Comparison of ENCODE assay signal across 8 mouse cellular contexts in genomic region chr3:31093196-31093595, GRCm38 (mm10). TPM values are rescaled to one million over a fixed set of nuclear protein-coding genes. Genes with fewer than 3 reads are reported as not detected.
DNase-seq lines count a peak whose midpoint lies in the region; ATAC-seq and TF ChIP-seq lines count a peak whose summit lies in the region.

No protein-coding gene starts in this region.

- H3K9ac ChIP-seq in heart, embryonic 16.5 days (ENCODE audit: low read length): peak overlapping the region; percentile 58

- H3K27me3 ChIP-seq in G1E (ENCODE audit: insufficient read depth, low read length): peaks cover 34% of the 10 kb centered on the region
- H3K27me3 ChIP-seq in heart, embryonic 16.5 days (ENCODE audit: control insufficient read depth, insufficient read depth, low read length): no peaks in the 10 kb centered on the region
- no peaks in the 10 kb centered on the region for H3K27me3 ChIP-seq in small intestine, adult 2 months (ENCODE audit: control insufficient read depth, insufficient read depth, low read length)

- H3K4me3 ChIP-seq in G1E (ENCODE audit: low read depth, low read length): peak overlapping the region; percentile 76; the same call in 1 of the 2 replicates
- H3K4me3 ChIP-seq in heart, embryonic 16.5 days (ENCODE audit: low read length): peak overlapping the region; percentile 81
- H3K4me3 ChIP-seq in small intestine, adult 2 months (ENCODE audit: low read depth, low read length): peak overlapping the region; percentile 69

- WGBS in heart, embryonic 16.5 days: 8% methylated on average over 13 of the region's 13 CpGs
- 9% methylated on average over 13 of the region's 13 CpGs for whole genome bisulfite sequencing in small intestine, adult 2 months

- H3K9me3 ChIP-seq in G1E (replicated peaks): no peaks in the 10 kb centered on the region
- no peaks in the 10 kb centered on the region for H3K9me3 ChIP-seq in heart, embryonic 16.5 days (replicated peaks; ENCODE audit: control insufficient read depth, low read length)

- peaks cover 24% of the 10 kb centered on the region for H3K4me1 ChIP-seq in G1E (ENCODE audit: insufficient read depth, low read depth, low read length)
- peaks cover 16% of the 10 kb centered on the region for H3K4me1 ChIP-seq in heart, embryonic 16.5 days (ENCODE audit: control insufficient read depth, insufficient read depth, low read length)
- H3K4me1 ChIP-seq in small intestine, adult 2 months (ENCODE audit: control insufficient read depth, insufficient read depth, insufficient read length, low read length): peaks cover 12% of the 10 kb centered on the region

- peak; percentile 59 for DNase-seq in 3134 (ENCODE audit: extremely low read depth, insufficient read length, low spot score)
- no peak for DNase-seq in G1E (ENCODE audit: low spot score)
- DNase-seq in embryo, embryonic 11.5 days (ENCODE audit: low read depth, low spot score): peak; percentile 54
- peak; percentile 28 to 49 for DNase-seq in layer of hippocampus, postnatal 25 days (ENCODE audit: extremely low spot score in 1 of 2, low spot score in 1 of 2)
- DNase-seq in urinary bladder, postnatal 25 days (ENCODE audit: low spot score): no peak

- peak overlapping the region; percentile 99 for H3K27ac ChIP-seq in heart, embryonic 16.5 days (ENCODE audit: low read length)
- peak overlapping the region; percentile 99 for H3K27ac ChIP-seq in small intestine, adult 2 months (ENCODE audit: insufficient read depth, low read depth, low read length)

- peak; percentile 10; the same call in 1 of the 2 replicates for ATAC-seq in G1E (ENCODE audit: extremely low read depth, insufficient number of reproducible peaks, low FRiP score, poor library complexity, severe bottlenecking)
- no peak for ATAC-seq in heart, embryonic 16.5 days (replicated peaks; ENCODE audit: extremely low read depth, insufficient read depth, low FRiP score)
- peak; percentile 8 for ATAC-seq in megakaryocyte progenitor cell, adult 5-6 weeks (replicated peaks; ENCODE audit: poor library complexity)

- H3K36me3 ChIP-seq in G1E (replicated peaks): peaks cover 10% of the 10 kb centered on the region
- H3K36me3 ChIP-seq in heart, embryonic 16.5 days (ENCODE audit: control insufficient read depth, insufficient read depth): no peaks in the 10 kb centered on the region; the same call in 1 of the 2 replicates
- H3K36me3 ChIP-seq in small intestine, adult 2 months (ENCODE audit: control insufficient read depth, insufficient read depth, low read length): peaks cover 8% of the 10 kb centered on the region; the same call in 1 of the 2 replicates

- TF ChIP-seq POLR2A in small intestine, adult 2 months (IDR thresholded peaks at IDR 0.05; ENCODE audit: low read depth, low read length): no peak

- peak overlapping the region; percentile 91 for H3K4me2 ChIP-seq in heart, embryonic 16.5 days (ENCODE audit: low read depth, low read length)

- no peak for TF ChIP-seq CTCF in G1E (IDR thresholded peaks at IDR 0.05; ENCODE audit: low read depth, low read length)
- TF ChIP-seq CTCF in small intestine, adult 2 months (IDR thresholded peaks at IDR 0.05; ENCODE audit: extremely low read depth, insufficient read length, insufficient replicate concordance, low read depth, low read length): no peak

RNA-seq across cellular contexts. Expression of gene Skil, which starts 1.7 kb away (rescaled TPM):
- 19.5 and 25.8 TPM in 2 replicates for total RNA-seq in G1E (2014; fragmentation: Nextera tagmentation)
- total RNA-seq in G1E (2017): 20.0 and 27.1 TPM in 2 replicates
- 0.70 and 1.3 TPM in 2 replicates for polyA plus RNA-seq in G1E (2012)
- 10.0 and 10.3 TPM in 2 replicates for polyA plus RNA-seq in heart, embryonic 16.5 days (2015; fragmentation: Nextera tagmentation; extraction: Ambion mirVana)
- 10 to 100 TPM; 67.6 to 70.0 TPM for total RNA-seq in layer of hippocampus, postnatal 25 days (2021)
- total RNA-seq in megakaryocyte progenitor cell, adult 5-6 weeks (2015): 5.9 and 6.7 TPM in 2 replicates
- 13.2 and 15.9 TPM in 2 replicates for total RNA-seq in megakaryocyte progenitor cell, adult 5-6 weeks (2017)
- 3.4 and 8.5 TPM in 2 replicates for polyA plus RNA-seq in small intestine, adult 2 months (2012; rRNA removed)

RNA-seq across cellular contexts. Expression of gene Cldn11, which starts 56.5 kb away (rescaled TPM):
- not detected in 2 replicates for total RNA-seq in G1E (2014; fragmentation: Nextera tagmentation)
- total RNA-seq in G1E (2017): not detected in 2 replicates
- polyA plus RNA-seq in G1E (2012): not detected in 2 replicates
- polyA plus RNA-seq in heart, embryonic 16.5 days (2015; fragmentation: Nextera tagmentation; extraction: Ambion mirVana): 5.9 and 7.2 TPM in 2 replicates
- 100 to 1,000 TPM; 273 to 334 TPM for total RNA-seq in layer of hippocampus, postnatal 25 days (2021)
- not detected in 2 replicates for total RNA-seq in megakaryocyte progenitor cell, adult 5-6 weeks (2015)
- not detected in 2 replicates for total RNA-seq in megakaryocyte progenitor cell, adult 5-6 weeks (2017)
- 0.06 and 0.42 TPM in 2 replicates for polyA plus RNA-seq in small intestine, adult 2 months (2012; rRNA removed)

Comparison
In these comparisons a context has a peak if more than half of its experiments do, and no peak if none do; other contexts are left out.
1. DNase-seq: peak in 3134 (single experiment), embryo, embryonic 11.5 days (single experiment) and layer of hippocampus, postnatal 25 days (2 of 2); none in G1E (single experiment) and urinary bladder, postnatal 25 days (single experiment).
2. RNA of gene Cldn11, which starts 56.5 kb away (total RNA-seq): 273 to 334 TPM in layer of hippocampus, postnatal 25 days; not detected in G1E and not detected in megakaryocyte progenitor cell, adult 5-6 weeks; every median in the first group is over 100 times any median in the second.
3. Peak in every context shown above with its lines, with median percentiles within 50 percentile points of each other: H3K4me3 ChIP-seq.